Mouse (Mus musculus) layer of hippocampus, adult 2 months (tissue): ENCODE measurements around the gene Tpk1. TPM values are rescaled to one million over a fixed set of nuclear protein-coding genes. Genes with fewer than 3 reads are reported as not detected.

ENCODE experiments used
- DNase-seq, 2 experiments: peaks; one replicate each; pipeline ENCODE4 v3.0.0; 2022; ENCODE audit warnings: low spot score in 2 of 2
- H3K27ac ChIP-seq: fragments of 200-600 bp; 2 replicates; pipeline ENCODE4 v1.8.1; 2022
- H3K4me3 ChIP-seq: fragments of 200-600 bp; 2 replicates; pipeline ENCODE4 v1.8.1; 2022; ENCODE audit warnings: mild to moderate bottlenecking
- CTCF ChIP-seq: fragments of 200-600 bp; conservative IDR thresholded peaks from 2 replicates; pipeline ENCODE4 v1.8.1; 2022; ENCODE audit warnings: antibody characterized with exemption, mild to moderate bottlenecking, moderate library complexity
- long read RNA-seq, 2 experiments: library from polyadenylated mRNA; stranded (forward); transcript quantifications; one replicate each; pipeline ENCODE4 v2.0.0; 2021; ENCODE audit warnings: borderline mapping rate in 2 of 2
- total RNA-seq, 2 experiments: library from RNA; stranded (reverse); gene quantifications; 2 replicates each; pipeline ENCODE4 v1.2.3; 2021

The Tpk1 gene
- 1 to 10 TPM; 2.6 to 3.6 TPM for total RNA-seq
- long read RNA-seq, experiment 1, partial matches to known transcripts: 0 of 2 reads
- long read RNA-seq, experiment 1, other reads (novel, unspliced or antisense): 1 of 2 reads
- long read RNA-seq, experiment 2, partial matches to known transcripts: 1 of 3 reads
- long read RNA-seq, experiment 2, other reads (novel, unspliced or antisense): 1 of 3 reads

GRCm38 (mm10) chr6:43665677-43666546 is at the start of gene Tpk1:
Gene Tpk1 (minus strand): TSS chr6:43666278.
- H3K4me3 ChIP-seq: peak within 1 kb of the TSS; percentile 85
- peak within 1 kb of the TSS; percentile 98 for H3K27ac ChIP-seq
- TF ChIP-seq CTCF: peak; percentile 61
- DNase-seq: peak; percentile 93 to 95

GRCm38 (mm10) chr6:43702810-43703614 is 36.9 kb upstream of the Tpk1 start:
- DNase-seq: no peak
- H3K27ac ChIP-seq: no peak overlapping the region
- TF ChIP-seq CTCF: no peak
- no peak overlapping the region for H3K4me3 ChIP-seq

GRCm38 (mm10) chr6:43691863-43692262 is 25.8 kb upstream of the Tpk1 start:
- Histone ChIP-seq H3K27ac (no peak overlapping the region), H3K4me3 (no peak overlapping the region)
- no peak for TF ChIP-seq CTCF
- DNase-seq: no peak

GRCm38 (mm10) chr6:43685985-43686384 is 19.9 kb upstream of the Tpk1 start:
- DNase-seq: peak; percentile 26 to 29
- no peak overlapping the region for H3K4me3 ChIP-seq

GRCm38 (mm10) chr6:43682535-43682934 is 16.5 kb upstream of the Tpk1 start:
- Histone ChIP-seq H3K27ac (no peak overlapping the region), H3K4me3 (no peak overlapping the region)
- DNase-seq: no peak
- no peak for TF ChIP-seq CTCF

More at GRCm38 (mm10) chr6:43685985-43686384, 19.9 kb upstream of the Tpk1 start:
- H3K27ac ChIP-seq: no peak overlapping the region
- TF ChIP-seq CTCF: peak; percentile 80

- Histone ChIP-seq H3K4me3 (no peak overlapping the region), H3K27ac (no peak overlapping the region)
- no peak for TF ChIP-seq CTCF
- DNase-seq: no peak
Observed at GRCm38 (mm10) chr6:43678689-43679212, 12.7 kb upstream of the Tpk1 start.

GRCm38 (mm10) chr6:43677566-43677965 is 11.5 kb upstream of the Tpk1 start:
- DNase-seq: no peak
- Histone ChIP-seq H3K27ac (no peak overlapping the region), H3K4me3 (no peak overlapping the region)
- TF ChIP-seq CTCF: no peak

GRCm38 (mm10) chr6:43676139-43676538 is 10.1 kb upstream of the Tpk1 start:
- TF ChIP-seq CTCF: no peak
- Histone ChIP-seq H3K4me3 (no peak overlapping the region), H3K27ac (no peak overlapping the region)
- no peak for DNase-seq

- no peak for DNase-seq
- TF ChIP-seq CTCF: no peak
- no peak overlapping the region for H3K4me3 ChIP-seq
- H3K27ac ChIP-seq: no peak overlapping the region
Observed at GRCm38 (mm10) chr6:43674986-43675760, 9.1 kb upstream of the Tpk1 start.

- Histone ChIP-seq H3K4me3 (no peak overlapping the region), H3K27ac (no peak overlapping the region)
- DNase-seq: no peak
- no peak for TF ChIP-seq CTCF
Observed at GRCm38 (mm10) chr6:43670939-43671338, 4.9 kb upstream of the Tpk1 start.

- Histone ChIP-seq H3K27ac (no peak overlapping the region), H3K4me3 (no peak overlapping the region)
- TF ChIP-seq CTCF: no peak
- DNase-seq: no peak
Observed at GRCm38 (mm10) chr6:43667681-43668080, 1.6 kb upstream of the Tpk1 start.
